Mouse (Mus musculus): ENCODE measurements around the gene Tti1.

GRCm38 (mm10) chr2:157944156-157944893 lies 83.9 kb downstream of the Tti1 start:
- TF ChIP-seq CTCF (IDR thresholded peaks at IDR 0.05) (no peak), POLR2A (IDR thresholded peaks at IDR 0.05; ENCODE audit: insufficient read depth, low read depth, low read length) (no peak), EP300 (IDR thresholded peaks at IDR 0.05; ENCODE audit: insufficient read depth, low read depth, low read length) (no peak)

Data from heart, adult 2 months (tissue).